Mouse (Mus musculus): Measurements from ENCODE around the gene Atxn7l1. TPM values are rescaled to one million over a fixed set of nuclear protein-coding genes. Genes with fewer than 3 reads are reported as not detected.

Atxn7l1 gene
- polyA plus RNA-seq, 1 experiment from 2014 or later, result 12.9 TPM

DNA sequence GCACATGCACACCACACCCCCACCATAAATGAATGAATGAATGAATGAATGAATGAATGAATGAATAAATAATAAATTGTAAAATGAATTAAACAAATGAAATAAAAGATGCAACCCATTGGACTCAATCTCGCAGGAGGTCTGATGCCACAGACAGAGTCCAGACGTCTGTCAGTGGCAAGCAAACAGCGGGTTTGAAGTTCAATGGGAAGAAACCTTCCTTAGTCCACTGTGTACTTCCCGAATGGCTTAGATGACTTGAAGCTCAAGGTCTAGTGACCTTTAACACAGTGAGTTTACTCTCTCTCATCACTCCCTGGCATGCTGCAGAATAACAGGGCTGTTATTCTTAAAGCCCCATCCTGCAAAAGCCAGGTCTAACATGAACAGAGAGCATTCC is 57.8 kb downstream of the Atxn7l1 start:
- WGBS, result 70% methylated on average over 4 of the region's 4 CpGs
- H3K4me1 ChIP-seq (ENCODE audit: control insufficient read depth, insufficient read depth, low read length), result peaks cover 4% of the 10 kb centered on the region; the same call in 1 of the 2 replicates
- no peaks in the 10 kb centered on the region for H3K9me3 ChIP-seq (ENCODE audit: control insufficient read depth, low read length)
- H3K27me3 ChIP-seq (replicated peaks; ENCODE audit: control insufficient read depth, insufficient read depth, low read length), result no peaks in the 10 kb centered on the region
- H3K36me3 ChIP-seq (ENCODE audit: control insufficient read depth, insufficient read depth, low read length), result no peaks in the 10 kb centered on the region
- H3K27ac ChIP-seq (ENCODE audit: low read length), result no peak overlapping the region
- H3K4me2 ChIP-seq (ENCODE audit: low read depth, low read length), result no peak overlapping the region
- H3K9ac ChIP-seq (ENCODE audit: low read depth, low read length), result no peak overlapping the region
- no peak overlapping the region for H3K4me3 ChIP-seq (ENCODE audit: low read length)
- ATAC-seq, result no peak

DNA sequence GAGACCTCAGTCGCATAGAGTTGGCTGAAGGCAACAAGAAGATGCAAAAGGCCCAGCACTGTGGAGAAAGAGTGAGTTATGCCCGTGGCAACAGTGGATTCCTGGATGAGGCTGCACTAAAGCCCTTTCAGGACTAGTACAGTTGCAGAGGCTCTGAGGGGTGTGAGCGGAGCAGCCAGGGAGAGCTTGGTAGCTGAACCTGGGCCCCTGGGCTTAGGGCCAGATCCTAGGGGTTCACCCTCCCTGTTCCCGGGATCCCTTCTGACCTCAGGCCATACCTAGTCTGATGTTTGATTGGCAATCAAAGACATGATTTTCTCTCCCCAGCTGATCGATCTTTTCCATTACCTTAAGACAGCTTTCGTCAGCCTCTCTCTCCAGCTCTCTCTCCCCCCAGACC is 58.8 kb downstream of the Atxn7l1 start:
- Histone ChIP-seq H3K4me2 (ENCODE audit: low read depth, low read length) (no peak overlapping the region), H3K4me1 (ENCODE audit: control insufficient read depth, insufficient read depth, low read length) (0 out of 2 replicates have a peak, but pooled peaks cover 2% of the 10 kb centered on the region), H3K36me3 (ENCODE audit: control insufficient read depth, insufficient read depth, low read length) (0 out of 2 replicates have a peak, but pooled peaks cover 3% of the 10 kb centered on the region), H3K9me3 (ENCODE audit: control insufficient read depth, low read length) (no peaks in the 10 kb centered on the region), H3K27me3 (replicated peaks; ENCODE audit: control insufficient read depth, insufficient read depth, low read length) (no peaks in the 10 kb centered on the region), H3K4me3 (ENCODE audit: low read length) (no peak overlapping the region), H3K9ac (ENCODE audit: low read depth, low read length) (no peak overlapping the region), H3K27ac (ENCODE audit: low read length) (no peak overlapping the region)
- 90% methylated on average over 6 of the region's 6 CpGs for WGBS
- no peak for ATAC-seq

DNA sequence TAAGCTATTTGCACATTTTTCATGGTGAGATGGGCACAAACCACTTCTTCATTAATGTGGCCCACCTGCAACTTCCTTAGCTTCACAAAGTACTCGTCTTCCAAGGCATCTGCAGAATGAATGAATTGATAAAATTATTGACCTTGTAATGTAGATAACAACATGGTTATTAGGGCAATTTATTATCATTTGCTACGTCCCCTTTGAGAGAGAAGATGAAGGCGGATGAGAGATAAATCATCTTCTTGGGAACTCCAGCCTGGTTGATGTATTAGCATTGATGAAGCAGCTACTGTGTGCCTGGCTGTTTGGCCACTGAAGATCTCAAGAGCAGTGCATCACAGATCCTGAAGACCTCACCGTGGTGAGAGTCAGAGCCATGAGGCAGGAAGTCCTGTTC is 63.4 kb downstream of the Atxn7l1 start:
- H3K4me3 ChIP-seq (ENCODE audit: low read length), result no peak overlapping the region
- WGBS, result 78% methylated on average over 4 of the region's 4 CpGs
- H3K27me3 ChIP-seq (replicated peaks; ENCODE audit: control insufficient read depth, insufficient read depth, low read length), result no peaks in the 10 kb centered on the region
- H3K4me1 ChIP-seq (ENCODE audit: control insufficient read depth, insufficient read depth, low read length), result 0 out of 2 replicates have a peak, but pooled peaks cover 4% of the 10 kb centered on the region
- no peak for ATAC-seq
- 0 out of 2 replicates have a peak, but pooled peaks cover 3% of the 10 kb centered on the region for H3K36me3 ChIP-seq (ENCODE audit: control insufficient read depth, insufficient read depth, low read length)
- no peak overlapping the region for H3K4me2 ChIP-seq (ENCODE audit: low read depth, low read length)
- H3K9me3 ChIP-seq (ENCODE audit: control insufficient read depth, low read length), result no peaks in the 10 kb centered on the region
- H3K9ac ChIP-seq (ENCODE audit: low read depth, low read length), result no peak overlapping the region
- no peak overlapping the region for H3K27ac ChIP-seq (ENCODE audit: low read length)

DNA sequence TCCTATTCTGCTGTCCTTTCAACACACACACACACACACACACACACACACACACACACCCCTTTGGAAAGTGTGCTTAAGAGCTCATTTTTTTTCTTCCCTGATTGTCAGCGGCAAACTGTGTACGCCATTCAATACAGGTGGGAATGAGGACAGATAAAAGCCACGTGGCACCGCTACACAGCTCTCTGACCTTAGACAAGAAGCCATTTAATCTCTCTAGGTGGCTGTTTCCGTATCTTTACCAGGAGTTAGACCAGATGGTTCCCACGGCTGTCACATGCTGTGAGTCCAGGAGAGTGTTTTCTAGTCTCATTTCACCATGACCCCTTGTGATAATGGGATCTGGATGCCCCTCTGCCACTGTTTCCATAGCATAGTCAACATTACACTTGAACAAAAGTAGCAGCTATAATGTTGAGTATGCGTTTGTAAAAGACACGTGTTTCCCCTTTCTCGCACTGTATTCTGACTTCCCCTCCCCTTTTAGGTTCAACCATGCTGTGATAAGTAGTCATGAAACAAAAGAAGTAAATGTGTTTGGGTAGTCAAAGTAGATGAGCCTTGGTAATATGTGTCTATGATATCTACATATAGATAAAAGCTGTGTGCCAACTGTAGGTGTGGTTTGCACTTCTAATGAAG is 70.8 kb downstream of the Atxn7l1 start:
- Histone ChIP-seq H3K4me1 (ENCODE audit: control insufficient read depth, insufficient read depth, low read length) (peaks cover 22% of the 10 kb centered on the region; the same call in 1 of the 2 replicates), H3K36me3 (ENCODE audit: control insufficient read depth, insufficient read depth, low read length) (no peaks in the 10 kb centered on the region), H3K27me3 (replicated peaks; ENCODE audit: control insufficient read depth, insufficient read depth, low read length) (no peaks in the 10 kb centered on the region), H3K4me3 (ENCODE audit: low read length) (no peak overlapping the region), H3K4me2 (ENCODE audit: low read depth, low read length) (no peak overlapping the region), H3K9me3 (ENCODE audit: control insufficient read depth, low read length) (no peaks in the 10 kb centered on the region), H3K9ac (ENCODE audit: low read depth, low read length) (no peak overlapping the region), H3K27ac (ENCODE audit: low read length) (no peak overlapping the region)
- ATAC-seq, result peak; percentile 17; the same call in 1 of the 2 replicates
- 75% methylated on average over 9 of the region's 9 CpGs for WGBS

DNA sequence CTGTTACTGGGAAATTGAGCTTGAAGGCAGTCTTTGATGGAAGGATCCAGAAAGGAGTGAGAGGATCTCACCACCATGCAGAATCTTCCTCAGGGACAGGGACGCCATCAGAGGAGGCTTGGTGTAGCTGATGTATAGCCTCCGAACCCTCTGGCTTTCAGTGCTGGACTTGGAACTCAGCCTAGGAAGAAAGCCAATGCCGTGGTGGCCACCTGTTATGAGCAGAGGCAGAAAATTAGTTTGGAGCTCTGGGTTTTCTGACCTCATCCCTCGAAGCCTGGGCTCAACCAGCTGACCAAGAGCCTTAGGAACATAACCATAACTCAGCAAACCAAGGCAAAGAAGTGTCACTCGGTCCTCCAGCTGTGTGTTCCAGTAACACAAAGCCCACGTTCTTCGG is 71.9 kb downstream of the Atxn7l1 start:
- Histone ChIP-seq H3K4me3 (ENCODE audit: low read length) (no peak overlapping the region), H3K27ac (ENCODE audit: low read length) (0 out of 2 replicates have a peak overlapping the region, but pooled peaks have one; percentile 50), H3K9ac (ENCODE audit: low read depth, low read length) (no peak overlapping the region), H3K27me3 (replicated peaks; ENCODE audit: control insufficient read depth, insufficient read depth, low read length) (no peaks in the 10 kb centered on the region), H3K9me3 (ENCODE audit: control insufficient read depth, low read length) (no peaks in the 10 kb centered on the region), H3K4me1 (ENCODE audit: control insufficient read depth, insufficient read depth, low read length) (peaks cover 19% of the 10 kb centered on the region; the same call in 1 of the 2 replicates), H3K36me3 (ENCODE audit: control insufficient read depth, insufficient read depth, low read length) (no peaks in the 10 kb centered on the region), H3K4me2 (ENCODE audit: low read depth, low read length) (no peak overlapping the region)
- 71% methylated on average over 7 of the region's 7 CpGs for WGBS
- ATAC-seq, result no peak

DNA sequence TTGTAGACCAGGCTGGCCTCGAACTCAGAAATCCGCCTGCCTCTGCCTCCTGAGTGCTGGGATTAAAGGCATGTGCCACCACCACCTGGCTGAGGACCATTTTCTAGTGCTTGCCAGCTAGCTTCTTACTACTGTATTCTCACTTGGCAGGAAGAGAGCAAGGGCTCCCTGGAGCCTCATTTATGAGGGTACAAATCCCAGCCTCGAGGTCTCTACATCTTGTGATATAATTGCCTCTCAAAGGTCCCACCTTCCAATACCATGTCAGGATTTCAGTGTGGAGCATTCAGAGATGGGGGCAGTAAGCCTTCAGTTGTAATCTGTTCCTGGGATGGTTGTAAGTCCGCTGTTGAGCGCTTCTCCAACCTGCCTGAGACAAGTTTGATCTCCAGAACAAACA is 72.6 kb downstream of the Atxn7l1 start:
- Histone ChIP-seq H3K4me2 (ENCODE audit: low read depth, low read length) (no peak overlapping the region), H3K27me3 (replicated peaks; ENCODE audit: control insufficient read depth, insufficient read depth, low read length) (no peaks in the 10 kb centered on the region), H3K36me3 (ENCODE audit: control insufficient read depth, insufficient read depth, low read length) (no peaks in the 10 kb centered on the region), H3K9me3 (ENCODE audit: control insufficient read depth, low read length) (no peaks in the 10 kb centered on the region), H3K9ac (ENCODE audit: low read depth, low read length) (no peak overlapping the region), H3K4me1 (ENCODE audit: control insufficient read depth, insufficient read depth, low read length) (peaks cover 19% of the 10 kb centered on the region; the same call in 1 of the 2 replicates), H3K4me3 (ENCODE audit: low read length) (no peak overlapping the region), H3K27ac (ENCODE audit: low read length) (peak overlapping the region; percentile 50)
- ATAC-seq, result peak; percentile 45
- 54% methylated on average over 3 of the region's 5 CpGs for WGBS

DNA sequence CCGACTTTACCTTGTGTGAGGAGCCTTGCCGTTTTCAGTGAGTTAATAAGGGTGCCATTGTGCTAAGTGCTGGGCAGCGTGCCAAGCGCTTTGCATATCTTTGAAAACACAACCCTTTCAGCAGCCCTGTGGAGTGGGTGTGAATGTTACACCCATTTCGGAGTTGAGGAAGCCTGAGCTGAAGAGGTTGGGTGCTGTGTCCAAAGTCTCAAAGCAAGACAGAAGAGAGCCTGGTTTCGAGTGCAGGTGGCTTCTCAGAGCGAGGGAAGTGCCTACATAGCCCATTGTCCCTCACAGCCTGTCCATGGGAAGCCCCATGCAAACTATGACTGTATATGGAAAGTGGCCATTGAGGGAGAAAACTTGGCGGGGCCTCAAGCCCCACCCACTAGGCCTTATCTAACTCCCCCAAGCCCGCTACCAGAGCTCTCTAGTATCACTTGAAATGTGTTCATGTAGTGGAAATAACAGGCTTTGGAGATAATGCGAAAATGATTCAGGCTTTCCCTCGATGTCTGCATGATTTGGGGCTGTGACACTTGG is 73.1 kb downstream of the Atxn7l1 start:
- H3K4me1 ChIP-seq (ENCODE audit: control insufficient read depth, insufficient read depth, low read length), result peaks cover 19% of the 10 kb centered on the region; the same call in 1 of the 2 replicates
- no peaks in the 10 kb centered on the region for H3K9me3 ChIP-seq (ENCODE audit: control insufficient read depth, low read length)
- H3K36me3 ChIP-seq (ENCODE audit: control insufficient read depth, insufficient read depth, low read length), result no peaks in the 10 kb centered on the region
- WGBS, result 51% methylated on average over 11 of the region's 11 CpGs
- ATAC-seq, result peak; percentile 92
- H3K4me3 ChIP-seq (ENCODE audit: low read length), result no peak overlapping the region
- H3K9ac ChIP-seq (ENCODE audit: low read depth, low read length), result no peak overlapping the region
- H3K27me3 ChIP-seq (replicated peaks; ENCODE audit: control insufficient read depth, insufficient read depth, low read length), result no peaks in the 10 kb centered on the region
- H3K4me2 ChIP-seq (ENCODE audit: low read depth, low read length), result no peak overlapping the region
- peak overlapping the region; percentile 50 for H3K27ac ChIP-seq (ENCODE audit: low read length)

DNA sequence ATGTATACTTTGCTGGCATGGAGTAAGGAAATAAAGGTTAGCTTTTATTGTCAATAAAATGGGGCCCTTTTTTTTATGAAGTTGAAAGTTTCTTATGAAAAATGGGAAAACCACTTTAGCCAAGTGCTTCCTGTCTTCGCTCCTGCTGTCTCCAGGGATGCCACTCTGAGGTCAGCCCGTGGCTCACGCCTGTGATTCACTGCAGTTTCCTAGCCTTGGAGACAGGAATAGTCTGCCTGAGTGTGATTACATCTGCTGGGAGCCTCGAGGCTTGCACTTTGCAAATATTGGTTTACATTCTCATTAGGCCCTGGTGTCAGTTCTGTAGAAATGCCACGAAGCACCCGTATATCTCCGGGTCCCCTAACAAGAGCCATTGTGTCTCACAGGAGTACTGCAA is 74.7 kb downstream of the Atxn7l1 start:
- no peaks in the 10 kb centered on the region for H3K27me3 ChIP-seq (replicated peaks; ENCODE audit: control insufficient read depth, insufficient read depth, low read length)
- peaks cover 19% of the 10 kb centered on the region; the same call in 1 of the 2 replicates for H3K4me1 ChIP-seq (ENCODE audit: control insufficient read depth, insufficient read depth, low read length)
- no peak overlapping the region for H3K4me2 ChIP-seq (ENCODE audit: low read depth, low read length)
- H3K4me3 ChIP-seq (ENCODE audit: low read length), result no peak overlapping the region
- ATAC-seq, result no peak
- H3K36me3 ChIP-seq (ENCODE audit: control insufficient read depth, insufficient read depth, low read length), result no peaks in the 10 kb centered on the region
- no peak overlapping the region for H3K27ac ChIP-seq (ENCODE audit: low read length)
- WGBS, result 49% methylated on average over 7 of the region's 7 CpGs
- H3K9ac ChIP-seq (ENCODE audit: low read depth, low read length), result no peak overlapping the region
- H3K9me3 ChIP-seq (ENCODE audit: control insufficient read depth, low read length), result no peaks in the 10 kb centered on the region

DNA sequence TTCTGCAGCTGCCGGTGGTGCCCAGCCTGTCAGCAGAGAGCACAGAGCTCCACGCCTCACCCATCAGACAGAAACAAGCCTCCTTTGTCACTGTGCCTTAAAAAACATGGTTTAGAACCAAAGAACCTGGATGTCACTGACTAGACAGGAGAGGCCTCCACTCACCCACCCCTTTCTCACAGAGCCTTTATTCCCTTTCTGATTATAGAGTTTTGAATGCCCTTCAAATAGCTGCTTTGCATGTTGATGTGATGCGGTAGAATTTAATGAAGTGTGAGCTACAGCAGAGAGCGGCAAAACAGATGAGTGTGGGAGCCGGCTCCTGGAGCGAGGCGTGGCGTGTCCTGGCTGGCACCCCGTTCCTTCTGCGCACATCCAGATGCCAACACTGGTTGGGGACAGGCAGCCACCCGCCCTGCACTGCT is 77.6 kb downstream of the Atxn7l1 start:
- no peak overlapping the region for H3K27ac ChIP-seq (ENCODE audit: low read length)
- WGBS, result 69% methylated on average over 11 of the region's 11 CpGs
- no peaks in the 10 kb centered on the region for H3K9me3 ChIP-seq (ENCODE audit: control insufficient read depth, low read length)
- no peak overlapping the region for H3K4me3 ChIP-seq (ENCODE audit: low read length)
- H3K4me2 ChIP-seq (ENCODE audit: low read depth, low read length), result no peak overlapping the region
- H3K27me3 ChIP-seq (replicated peaks; ENCODE audit: control insufficient read depth, insufficient read depth, low read length), result no peaks in the 10 kb centered on the region
- ATAC-seq, result no peak
- no peaks in the 10 kb centered on the region for H3K36me3 ChIP-seq (ENCODE audit: control insufficient read depth, insufficient read depth, low read length)
- no peak overlapping the region for H3K9ac ChIP-seq (ENCODE audit: low read depth, low read length)
- peaks cover 13% of the 10 kb centered on the region; the same call in 1 of the 2 replicates for H3K4me1 ChIP-seq (ENCODE audit: control insufficient read depth, insufficient read depth, low read length)
